Mouse (Mus musculus) ES-E14 (cell line): ENCODE results near the gene Plekhm2.

Experiments used
- HCFC1 ChIP-seq: IDR thresholded peaks from 2 replicates; pipeline ENCODE4 v1.6.1; 2012; ENCODE audit warnings: low read length, inconsistent platforms, borderline replicate concordance; ENCODE audit not compliant: insufficient read depth
- MAFK ChIP-seq: IDR thresholded peaks from 2 replicates; pipeline ENCODE4 v1.6.1; 2014; ENCODE audit warnings: mild to moderate bottlenecking, low read depth, low read length, inconsistent platforms; ENCODE audit not compliant: insufficient read depth
- ZC3H11A ChIP-seq: IDR thresholded peaks from 2 replicates; pipeline ENCODE4 v1.6.1; 2012; ENCODE audit warnings: low read depth, mild to moderate bottlenecking, inconsistent platforms, low read length, borderline replicate concordance
- ZNF384 ChIP-seq: IDR thresholded peaks from 2 replicates; pipeline ENCODE4 v1.6.1; 2012; ENCODE audit warnings: low read depth, low read length, inconsistent platforms

- TF ChIP-seq HCFC1: no peak
- peak; percentile 96 for TF ChIP-seq ZNF384
- 0 out of 2 replicates have a peak, but pooled peaks have one; percentile 7 for TF ChIP-seq ZC3H11A
- TF ChIP-seq MAFK: no peak
Observed at GRCm38 (mm10) chr4:141618565-141619243, 46.0 kb downstream of the Plekhm2 start, which contains the start of gene Tmem82.
